Mouse (Mus musculus): ENCODE data around the gene Rin3. TPM values are rescaled to one million over a fixed set of nuclear protein-coding genes. Genes with fewer than 3 reads are reported as not detected.

The Rin3 gene
- polyA plus RNA-seq, 1 experiment from 2014 or later = 3.2 TPM

DNA sequence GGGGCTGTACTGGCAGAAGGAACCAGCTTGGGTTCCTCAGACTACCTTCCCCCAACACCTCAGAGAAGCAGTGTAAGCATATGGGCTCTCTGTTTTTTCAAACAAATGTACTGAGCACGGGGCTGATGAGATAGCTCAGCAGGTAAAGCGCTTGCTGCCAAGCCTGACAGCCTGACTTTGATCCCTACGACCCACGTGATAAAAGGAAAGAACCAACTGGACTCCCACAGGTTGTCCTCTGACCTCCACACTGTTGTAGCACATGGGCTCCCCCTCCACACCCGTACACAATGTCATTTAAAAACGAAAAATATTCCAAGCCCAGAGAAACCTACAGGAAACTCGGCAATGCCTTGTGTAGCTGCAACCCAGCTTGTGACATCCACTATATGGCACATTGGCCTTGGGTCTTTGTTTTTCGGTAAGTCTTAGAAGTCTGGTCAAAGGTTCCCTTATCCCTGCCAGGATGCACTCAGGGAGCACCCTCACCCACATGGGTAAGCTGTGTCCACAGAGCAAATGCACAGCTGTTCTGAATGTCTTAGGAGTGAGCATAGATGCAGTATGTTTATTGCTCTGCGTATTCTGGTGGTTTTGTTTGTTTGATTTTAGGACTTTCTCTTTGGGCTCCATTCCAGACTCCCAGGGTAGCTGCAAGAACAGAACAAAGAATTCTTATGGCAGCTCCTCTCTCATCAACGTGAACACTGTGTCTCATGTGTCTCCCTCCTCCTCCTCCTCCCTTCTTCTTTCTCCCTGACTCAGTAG lies 22.4 kb downstream of the Rin3 start:
- Histone ChIP-seq H3K4me1 (peaks cover 45% of the 10 kb centered on the region), H3K36me3 (no peaks in the 10 kb centered on the region), H3K9ac (replicated peaks) (no peak overlapping the region), H3K4me3 (replicated peaks) (no peak overlapping the region), H3K9me3 (replicated peaks) (no peaks in the 10 kb centered on the region), H3K4me2 (no peak overlapping the region), H3K27me3 (replicated peaks) (no peaks in the 10 kb centered on the region), H3K27ac (replicated peaks) (peak overlapping the region; percentile 14; the same call in 1 of the 2 replicates)
- 60% methylated on average over 10 of the region's 10 CpGs for WGBS
- no peak for ATAC-seq (ENCODE audit: low FRiP score)

DNA sequence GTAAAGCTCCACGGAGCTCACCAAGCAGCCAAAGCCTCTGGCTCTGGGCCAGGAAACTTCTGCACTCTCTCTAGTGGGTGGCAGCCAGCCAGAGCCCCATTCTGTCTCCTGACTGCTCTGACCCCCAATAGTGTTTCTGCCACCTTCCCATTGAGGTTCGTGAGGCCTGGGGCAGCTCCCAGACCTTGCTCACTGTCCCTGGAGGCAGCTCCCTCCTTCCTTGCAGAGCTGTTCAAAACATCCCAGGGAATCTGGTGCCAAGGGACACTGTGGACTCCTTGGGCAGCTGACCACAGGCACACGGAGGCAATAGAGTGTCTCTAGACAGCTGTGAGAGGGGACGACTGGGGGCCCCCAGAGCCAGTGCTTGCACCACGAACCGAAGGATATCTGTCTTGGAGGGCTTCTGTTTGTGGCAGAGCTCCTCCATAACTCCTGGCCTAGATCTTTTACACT lies 25.2 kb downstream of the Rin3 start:
- ATAC-seq (ENCODE audit: low FRiP score) = peak; percentile 29; the same call in 1 of the 2 replicates

DNA sequence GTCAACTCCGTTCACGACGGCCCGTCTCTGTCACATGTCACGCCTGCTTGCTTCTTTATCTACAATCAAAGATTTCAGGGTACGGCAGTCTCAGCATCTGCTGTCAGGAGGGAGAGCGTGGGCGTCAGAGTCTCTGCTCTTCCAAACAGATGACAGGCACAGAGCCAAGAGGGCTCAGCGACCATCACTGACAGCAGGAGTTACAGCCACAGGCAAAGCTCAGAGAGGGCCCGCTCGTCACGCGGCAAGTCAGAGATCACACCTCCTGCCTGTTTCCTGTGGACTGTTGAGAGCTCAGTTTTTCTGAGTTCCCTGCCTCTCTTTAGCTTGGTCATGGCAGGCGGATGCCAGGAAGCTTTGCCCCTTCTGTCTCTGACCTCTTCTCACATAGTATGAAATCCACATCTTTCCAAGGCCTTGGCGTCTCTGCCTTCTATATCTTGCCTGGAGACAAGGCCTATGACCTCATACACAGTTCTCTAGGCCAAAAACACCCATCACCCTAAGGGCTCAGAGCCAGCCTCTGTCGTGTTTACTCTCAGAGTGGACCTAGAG lies 25.7 kb downstream of the Rin3 start:
- 54% methylated on average over 16 of the region's 16 CpGs for WGBS

More for the DNA sequence above, 25.2 kb downstream of the Rin3 start:
- Histone ChIP-seq H3K4me3 (replicated peaks) (no peak overlapping the region), H3K9me3 (replicated peaks) (no peaks in the 10 kb centered on the region), H3K27ac (replicated peaks) (peak overlapping the region; percentile 48), H3K4me1 (peaks cover 38% of the 10 kb centered on the region), H3K36me3 (no peaks in the 10 kb centered on the region), H3K27me3 (replicated peaks) (no peaks in the 10 kb centered on the region), H3K9ac (replicated peaks) (no peak overlapping the region), H3K4me2 (no peak overlapping the region)
- 52% methylated on average over 6 of the region's 6 CpGs for WGBS

DNA sequence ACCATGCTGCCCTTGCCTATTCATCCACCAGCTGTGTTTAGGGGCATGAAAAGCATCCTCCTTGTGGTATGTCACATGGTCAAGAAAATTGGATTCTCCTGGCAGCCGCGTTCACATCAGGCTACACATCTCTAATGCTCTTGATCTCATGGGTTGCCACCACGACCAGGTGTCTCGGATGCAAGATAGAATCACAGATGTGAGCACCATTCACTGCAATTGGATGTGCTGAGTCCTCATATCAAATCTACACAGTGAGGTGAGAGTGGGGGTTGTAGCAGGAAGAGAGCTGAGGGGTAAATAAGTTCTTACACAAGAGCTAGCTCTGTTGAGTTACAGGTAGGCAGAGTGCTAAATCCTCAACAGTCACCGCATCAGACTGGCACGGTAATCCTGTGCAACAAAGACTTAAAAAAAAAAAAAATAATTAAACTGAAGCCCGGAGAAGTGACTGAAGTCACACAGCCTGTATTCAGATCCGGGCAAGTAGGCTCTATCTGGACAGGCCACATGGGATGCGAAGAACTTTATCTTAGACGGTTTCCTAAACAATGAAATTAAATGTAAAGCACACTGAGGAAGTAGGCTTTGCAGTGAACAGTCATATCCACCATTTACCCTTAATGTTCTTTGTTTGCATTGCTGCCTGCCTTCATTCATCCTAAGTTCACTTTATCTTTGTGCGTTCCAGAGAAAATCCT lies 26.4 kb downstream of the Rin3 start:
- no peak overlapping the region for H3K27ac ChIP-seq (replicated peaks)
- H3K4me2 ChIP-seq = no peak overlapping the region
- 94% methylated on average over 11 of the region's 11 CpGs for WGBS
- H3K4me1 ChIP-seq = peaks cover 27% of the 10 kb centered on the region
- no peak for ATAC-seq (ENCODE audit: low FRiP score)
- no peaks in the 10 kb centered on the region for H3K9me3 ChIP-seq (replicated peaks)
- H3K4me3 ChIP-seq (replicated peaks) = no peak overlapping the region
- no peaks in the 10 kb centered on the region for H3K27me3 ChIP-seq (replicated peaks)
- no peak overlapping the region for H3K9ac ChIP-seq (replicated peaks)
- H3K36me3 ChIP-seq = no peaks in the 10 kb centered on the region

More for the DNA sequence above, 25.7 kb downstream of the Rin3 start:
- Histone ChIP-seq H3K4me1 (peaks cover 34% of the 10 kb centered on the region), H3K9ac (replicated peaks) (no peak overlapping the region), H3K27me3 (replicated peaks) (no peaks in the 10 kb centered on the region), H3K4me3 (replicated peaks) (no peak overlapping the region), H3K27ac (replicated peaks) (peak overlapping the region; percentile 48), H3K4me2 (no peak overlapping the region), H3K9me3 (replicated peaks) (no peaks in the 10 kb centered on the region), H3K36me3 (no peaks in the 10 kb centered on the region)
- ATAC-seq (ENCODE audit: low FRiP score) = peak; percentile 53; the same call in 1 of the 2 replicates

DNA sequence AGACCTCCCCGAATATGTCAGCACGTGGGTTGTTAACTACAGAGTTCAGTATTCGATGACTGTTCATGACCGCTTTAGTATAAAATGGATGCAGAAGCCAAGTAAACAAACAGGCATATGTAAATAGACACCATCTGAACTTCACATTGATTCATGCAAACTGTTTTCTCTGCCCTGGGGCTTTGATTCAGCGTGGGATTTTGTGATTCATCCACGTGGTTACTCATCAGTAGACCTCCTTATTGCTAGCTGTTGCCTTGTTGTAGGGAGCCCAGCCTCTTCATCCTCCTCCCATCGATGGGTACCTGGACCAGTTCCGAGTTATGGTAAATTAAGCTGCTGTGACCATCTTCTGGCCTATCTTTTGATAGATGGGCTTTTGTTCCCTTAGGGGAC lies 26.9 kb downstream of the Rin3 start:
- Histone ChIP-seq H3K27ac (replicated peaks) (no peak overlapping the region), H3K4me1 (peaks cover 21% of the 10 kb centered on the region), H3K9ac (replicated peaks) (no peak overlapping the region), H3K27me3 (replicated peaks) (no peaks in the 10 kb centered on the region), H3K36me3 (no peaks in the 10 kb centered on the region), H3K4me3 (replicated peaks) (no peak overlapping the region), H3K4me2 (no peak overlapping the region), H3K9me3 (replicated peaks) (no peaks in the 10 kb centered on the region)
- ATAC-seq (ENCODE audit: low FRiP score) = no peak
- WGBS = 85% methylated on average over 8 of the region's 8 CpGs

DNA sequence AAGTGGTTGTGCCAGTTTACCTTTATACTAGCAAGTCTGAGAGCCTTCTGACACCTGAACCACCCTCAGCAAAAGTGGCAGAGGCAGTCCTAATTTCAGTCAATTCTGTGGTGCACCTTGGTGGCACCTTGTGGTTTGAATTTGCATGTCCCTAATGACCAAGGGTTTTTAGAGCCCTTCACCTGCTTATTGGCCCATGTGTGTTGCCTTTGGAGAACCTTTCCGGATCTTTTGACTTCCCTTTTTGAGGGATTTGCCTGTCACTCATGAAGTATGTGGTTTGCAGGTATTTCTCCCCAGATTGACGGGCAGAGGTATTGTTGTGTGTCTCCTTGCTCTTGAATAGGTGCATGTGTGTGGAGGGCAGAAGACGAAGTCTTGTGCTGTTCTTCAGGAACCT lies 27.4 kb downstream of the Rin3 start:
- Histone ChIP-seq H3K27ac (replicated peaks) (no peak overlapping the region), H3K36me3 (no peaks in the 10 kb centered on the region), H3K9me3 (replicated peaks) (no peaks in the 10 kb centered on the region), H3K4me3 (replicated peaks) (no peak overlapping the region), H3K27me3 (replicated peaks) (no peaks in the 10 kb centered on the region), H3K9ac (replicated peaks) (no peak overlapping the region), H3K4me2 (no peak overlapping the region), H3K4me1 (peaks cover 18% of the 10 kb centered on the region)
- WGBS = 90% methylated on average over 3 of the region's 3 CpGs
- ATAC-seq (ENCODE audit: low FRiP score) = no peak

DNA sequence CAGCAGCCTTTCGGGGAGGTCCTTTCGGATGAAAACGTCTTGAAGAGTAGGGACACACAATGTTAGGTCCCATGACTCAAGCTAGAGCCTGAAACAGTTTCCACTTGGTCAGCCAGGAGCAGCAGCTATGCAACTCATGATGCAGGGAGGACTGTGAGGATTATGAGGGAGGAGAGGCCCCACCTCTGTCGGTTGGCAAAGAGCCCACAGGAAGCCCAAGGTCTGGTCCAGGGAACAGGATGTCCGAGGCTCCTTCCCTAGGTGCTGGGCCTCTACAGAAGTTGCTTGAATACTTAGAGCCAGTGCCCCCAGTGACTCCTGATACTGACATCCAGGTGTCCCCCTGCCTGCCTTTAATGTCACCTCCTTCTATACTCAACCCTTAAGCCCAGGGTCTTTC lies 28.6 kb downstream of the Rin3 start:
- no peaks in the 10 kb centered on the region for H3K9me3 ChIP-seq (replicated peaks)
- no peak overlapping the region for H3K27ac ChIP-seq (replicated peaks)
- no peak overlapping the region for H3K9ac ChIP-seq (replicated peaks)
- H3K36me3 ChIP-seq = no peaks in the 10 kb centered on the region
- H3K4me3 ChIP-seq (replicated peaks) = no peak overlapping the region
- peaks cover 15% of the 10 kb centered on the region for H3K4me1 ChIP-seq
- no peak overlapping the region for H3K4me2 ChIP-seq
- no peak for ATAC-seq (ENCODE audit: low FRiP score)
- no peaks in the 10 kb centered on the region for H3K27me3 ChIP-seq (replicated peaks)
- 90% methylated on average over 5 of the region's 5 CpGs for WGBS

DNA sequence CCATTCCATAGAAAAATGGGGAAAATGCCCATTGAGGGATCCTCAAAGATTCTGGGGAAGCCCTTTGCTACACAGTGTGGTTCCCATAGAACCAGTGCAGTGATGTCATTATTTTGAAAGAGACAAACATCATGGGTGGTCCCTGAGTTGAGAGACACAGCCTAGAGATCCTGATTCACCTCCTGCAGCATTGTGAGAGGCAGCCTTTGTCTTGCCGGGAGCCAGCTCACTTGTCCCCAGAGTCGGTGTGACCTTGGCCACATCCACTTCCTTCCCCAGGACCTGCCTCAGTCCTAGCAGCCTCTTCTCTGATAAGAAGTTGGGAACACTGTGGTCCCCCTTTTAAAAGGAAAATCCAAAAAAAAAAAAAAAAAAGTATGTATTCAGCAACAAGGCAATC lies 36.3 kb downstream of the Rin3 start:
- Histone ChIP-seq H3K36me3 (no peaks in the 10 kb centered on the region), H3K27ac (replicated peaks) (no peak overlapping the region), H3K4me3 (replicated peaks) (no peak overlapping the region), H3K9me3 (replicated peaks) (no peaks in the 10 kb centered on the region), H3K9ac (replicated peaks) (no peak overlapping the region), H3K4me1 (no peaks in the 10 kb centered on the region), H3K27me3 (replicated peaks) (no peaks in the 10 kb centered on the region), H3K4me2 (no peak overlapping the region)
- 28% methylated on average over 2 of the region's 2 CpGs for WGBS
- no peak for ATAC-seq (ENCODE audit: low FRiP score)

DNA sequence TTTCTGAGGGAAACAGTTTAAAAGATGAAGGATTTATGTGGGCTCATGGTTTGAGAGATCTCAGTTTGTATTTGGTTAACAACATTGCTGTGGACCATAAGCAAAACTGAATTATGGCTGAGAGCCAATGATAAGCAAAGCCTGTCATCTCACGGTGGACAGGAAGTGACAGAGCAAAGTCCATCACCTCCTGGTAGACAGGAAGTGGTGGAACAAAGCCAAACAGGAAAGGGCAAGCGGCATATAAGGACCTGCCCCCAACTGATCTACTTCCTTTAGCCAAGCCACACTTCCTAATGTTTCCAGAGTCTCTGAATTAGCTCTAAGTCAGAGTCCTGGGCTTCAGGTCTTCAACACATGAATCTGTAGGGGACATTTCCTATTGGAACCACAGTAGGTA lies 37.1 kb downstream of the Rin3 start:
- H3K36me3 ChIP-seq = no peaks in the 10 kb centered on the region
- no peak overlapping the region for H3K4me2 ChIP-seq
- H3K9me3 ChIP-seq (replicated peaks) = no peaks in the 10 kb centered on the region
- no peak overlapping the region for H3K27ac ChIP-seq (replicated peaks)
- ATAC-seq (ENCODE audit: low FRiP score) = no peak
- H3K4me3 ChIP-seq (replicated peaks) = no peak overlapping the region
- H3K4me1 ChIP-seq = no peaks in the 10 kb centered on the region
- H3K9ac ChIP-seq (replicated peaks) = no peak overlapping the region
- H3K27me3 ChIP-seq (replicated peaks) = no peaks in the 10 kb centered on the region
- 87% methylated on average over 2 of the region's 2 CpGs for WGBS

DNA sequence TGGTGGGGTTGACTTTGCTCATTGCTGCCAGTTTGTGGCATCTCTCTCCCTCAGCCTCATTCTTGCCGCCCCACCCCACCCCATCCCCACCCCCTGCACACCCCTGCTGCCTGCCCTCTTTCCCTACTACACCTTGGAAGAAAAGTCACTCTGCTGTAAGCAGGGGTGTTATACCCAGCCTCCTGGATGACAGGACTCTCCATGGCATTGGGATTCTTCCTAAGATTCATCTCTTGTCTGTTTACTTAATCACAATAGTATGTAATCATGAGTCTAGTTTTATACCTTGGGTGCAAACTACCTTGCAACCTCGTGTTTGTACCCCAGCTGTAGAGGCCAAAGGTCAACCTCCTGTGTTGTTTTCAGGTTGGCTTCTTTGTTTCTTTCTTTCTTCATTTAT lies 37.5 kb downstream of the Rin3 start:
- Histone ChIP-seq H3K27me3 (replicated peaks) (no peaks in the 10 kb centered on the region), H3K4me1 (no peaks in the 10 kb centered on the region), H3K36me3 (no peaks in the 10 kb centered on the region), H3K4me2 (no peak overlapping the region), H3K9me3 (replicated peaks) (no peaks in the 10 kb centered on the region), H3K4me3 (replicated peaks) (no peak overlapping the region), H3K27ac (replicated peaks) (no peak overlapping the region), H3K9ac (replicated peaks) (no peak overlapping the region)
- WGBS = 61% methylated on average over 2 of the region's 2 CpGs
- ATAC-seq (ENCODE audit: low FRiP score) = no peak

DNA sequence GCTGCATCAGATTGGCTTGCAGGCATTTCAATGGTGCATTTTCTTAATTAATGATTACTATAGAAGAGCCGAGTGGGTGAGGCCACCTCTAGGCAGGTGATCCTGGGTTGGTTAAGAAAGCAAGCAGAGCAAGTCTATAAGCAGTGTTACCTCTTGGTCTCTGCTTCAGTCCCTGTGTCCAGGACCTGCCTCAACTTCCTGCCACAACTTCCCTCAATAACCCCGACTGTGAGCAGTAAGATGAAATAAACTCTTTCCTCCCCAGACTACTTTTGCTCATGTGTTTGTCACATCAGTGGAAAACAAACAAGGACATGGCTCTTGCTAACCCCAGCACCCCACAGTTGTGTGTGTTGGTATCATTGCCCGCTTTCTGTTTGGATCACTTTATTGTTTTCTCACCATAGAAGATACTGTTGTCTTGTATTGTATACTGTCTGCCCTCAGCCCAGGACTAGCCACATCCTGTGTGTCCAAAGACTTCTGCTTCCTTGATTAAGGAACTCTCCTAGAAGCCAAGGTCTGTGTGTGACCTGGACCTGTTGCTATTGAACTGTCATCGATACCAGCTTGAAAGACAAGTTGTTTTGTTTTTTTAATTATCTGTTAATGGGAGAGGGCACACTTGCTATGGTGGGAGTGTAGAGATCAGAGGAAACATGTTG lies 38.3 kb downstream of the Rin3 start:
- 88% methylated on average over 4 of the region's 4 CpGs for WGBS
- Histone ChIP-seq H3K9ac (replicated peaks) (no peak overlapping the region), H3K4me3 (replicated peaks) (no peak overlapping the region), H3K36me3 (no peaks in the 10 kb centered on the region), H3K9me3 (replicated peaks) (no peaks in the 10 kb centered on the region), H3K27ac (replicated peaks) (no peak overlapping the region), H3K27me3 (replicated peaks) (no peaks in the 10 kb centered on the region), H3K4me2 (no peak overlapping the region), H3K4me1 (no peaks in the 10 kb centered on the region)
- ATAC-seq (ENCODE audit: low FRiP score) = no peak

Measured in neural tube, embryonic 15.5 days (tissue).